Mouse (Mus musculus) MN1 (cell line): ENCODE results near the gene Mup18.
"Not testable (repeated sequence)": the region's sequence is repeated elsewhere in the genome, so short reads cannot be mapped to it uniquely, and the experiment has no call there.

ENCODE experiments used
- DNase-seq: peaks from one replicate; pipeline ENCODE4 v3.0.0-alpha.2; 2016; ENCODE audit warnings: low spot score

The Mup18 gene

GRCm38 (mm10) chr4:61674036-61674435 is at the start of gene Mup18:
TSS of gene Mup18 (minus strand) at chr4:61674136.
- not testable (repeated sequence) for DNase-seq

- DNase-seq = not testable (repeated sequence)
Observed at GRCm38 (mm10) chr4:61714296-61714695, 40.4 kb upstream of the Mup18 start.
